Mouse (Mus musculus) forebrain, embryonic 14.5 days (tissue): ENCODE measurements at regions not wholly inside any gene's neighbourhood (a gene's known extent, or its start where the extent isn't known, plus 50 kb on each side); places are given as distances from the start of the nearest gene placed in this dataset.
A peak's percentile ranks its signal among the peaks of the same experiment; 100 is the strongest.

Experiments used
- ATAC-seq: fragments of 200-750 bp; cut with Nextera tagmentation; 2 replicates; pipeline ENCODE4 v1.8.0; 2017; ENCODE audit warnings: mild to moderate bottlenecking, moderate library complexity
- DNase-seq: peaks from one replicate; pipeline ENCODE4 v3.0.0-alpha.2; 2015; ENCODE audit warnings: low spot score
- H3K27ac ChIP-seq: fragments of 300-500 bp; sonication (generic); 2 replicates; pipeline ENCODE4 v1.5.1; 2014; ENCODE audit warnings: low read depth, mild to moderate bottlenecking, control low read depth, low read length, moderate library complexity
- H3K27me3 ChIP-seq: fragments of 300-500 bp; sonication (generic); replicated peaks from 2 replicates; pipeline ENCODE4 v1.6.1; 2014; ENCODE audit warnings: low read length, control low read depth, mixed read lengths; ENCODE audit not compliant: control insufficient read depth, insufficient read depth
- H3K36me3 ChIP-seq: fragments of 300-500 bp; sonication (generic); 2 replicates; pipeline ENCODE4 v1.6.1; 2014; ENCODE audit warnings: low read length, control low read depth; ENCODE audit not compliant: control insufficient read depth, insufficient read depth
- H3K4me1 ChIP-seq: fragments of 300-500 bp; sonication (generic); 2 replicates; pipeline ENCODE4 v1.6.1; 2014; ENCODE audit warnings: antibody characterized with exemption, low read length, control low read depth; ENCODE audit not compliant: control insufficient read depth, insufficient read depth
- H3K4me2 ChIP-seq: fragments of 300-500 bp; sonication (generic); 2 replicates; pipeline ENCODE4 v1.6.1; 2014; ENCODE audit warnings: mild to moderate bottlenecking, control low read depth, low read length
- H3K4me3 ChIP-seq: fragments of 300-500 bp; sonication (generic); 2 replicates; pipeline ENCODE4 v1.5.1; 2014; ENCODE audit warnings: low read depth, low read length, control low read depth
- H3K9ac ChIP-seq: fragments of 300-500 bp; sonication (generic); 2 replicates; pipeline ENCODE4 v1.6.1; 2014; ENCODE audit warnings: mild to moderate bottlenecking, low read length, control low read depth, moderate library complexity
- H3K9me3 ChIP-seq: fragments of 300-500 bp; sonication (generic); replicated peaks from 2 replicates; pipeline ENCODE4 v1.6.1; 2016; ENCODE audit warnings: low read length, control low read depth, mixed read lengths; ENCODE audit not compliant: control insufficient read depth
- WGBS: fragments of 180-500 bp; shearing (Covaris S2); extraction: QIAGEN DNeasy Blood & Tissue Kit; methylation state at CpG from one replicate; pipeline ENCODE4 v1.1.7; 2014; 5-methylcytosine and 5-hydroxymethylcytosine counted together

GRCm38 (mm10) chr8:103940958-103941532, 160.4 kb upstream of the Cdh5 start:
- no peak overlapping the region for H3K4me3 ChIP-seq
- WGBS, result 84% methylated on average over 6 of the region's 6 CpGs
- H3K27me3 ChIP-seq, result no peaks in the 10 kb centered on the region
- ATAC-seq (no peak), DNase-seq (no peak)
- no peak overlapping the region for H3K9ac ChIP-seq
- H3K4me2 ChIP-seq, result no peak overlapping the region
- 0 out of 2 replicates have a peak, but pooled peaks cover 3% of the 10 kb centered on the region for H3K4me1 ChIP-seq
- no peaks in the 10 kb centered on the region for H3K36me3 ChIP-seq
- H3K9me3 ChIP-seq, result no peaks in the 10 kb centered on the region
- H3K27ac ChIP-seq, result no peak overlapping the region

- no peaks in the 10 kb centered on the region for H3K9me3 ChIP-seq
- DNase-seq, result no peak
- H3K27me3 ChIP-seq, result no peaks in the 10 kb centered on the region
- no peak overlapping the region for H3K4me3 ChIP-seq
- H3K27ac ChIP-seq, result no peak overlapping the region
- H3K4me1 ChIP-seq, result no peaks in the 10 kb centered on the region
- H3K36me3 ChIP-seq, result no peaks in the 10 kb centered on the region
- H3K9ac ChIP-seq, result no peak overlapping the region
- WGBS, result 79% methylated on average over 5 of the region's 5 CpGs
- H3K4me2 ChIP-seq, result no peak overlapping the region
- ATAC-seq, result no peak
These were observed 153.0 kb upstream of the Cdh5 start for GRCm38 (mm10) chr8:103948474-103948873.

GRCm38 (mm10) chr8:103950460-103950859, 151.0 kb upstream of the Cdh5 start:
- DNase-seq (no peak), ATAC-seq (no peak)
- Histone ChIP-seq H3K27ac (no peak overlapping the region), H3K9me3 (no peaks in the 10 kb centered on the region), H3K4me3 (no peak overlapping the region), H3K4me2 (no peak overlapping the region), H3K4me1 (no peaks in the 10 kb centered on the region), H3K9ac (no peak overlapping the region), H3K36me3 (no peaks in the 10 kb centered on the region), H3K27me3 (no peaks in the 10 kb centered on the region)
- 79% methylated on average over 4 of the region's 4 CpGs for WGBS

GRCm38 (mm10) chr8:103953586-103953985, 147.8 kb upstream of the Cdh5 start:
- Histone ChIP-seq H3K36me3 (no peaks in the 10 kb centered on the region), H3K9me3 (no peaks in the 10 kb centered on the region), H3K27me3 (no peaks in the 10 kb centered on the region), H3K9ac (no peak overlapping the region), H3K4me3 (no peak overlapping the region), H3K4me1 (no peaks in the 10 kb centered on the region), H3K27ac (no peak overlapping the region), H3K4me2 (no peak overlapping the region)
- no peak for DNase-seq
- ATAC-seq, result no peak
- WGBS, result 97% methylated on average over 2 of the region's 2 CpGs

DNA sequence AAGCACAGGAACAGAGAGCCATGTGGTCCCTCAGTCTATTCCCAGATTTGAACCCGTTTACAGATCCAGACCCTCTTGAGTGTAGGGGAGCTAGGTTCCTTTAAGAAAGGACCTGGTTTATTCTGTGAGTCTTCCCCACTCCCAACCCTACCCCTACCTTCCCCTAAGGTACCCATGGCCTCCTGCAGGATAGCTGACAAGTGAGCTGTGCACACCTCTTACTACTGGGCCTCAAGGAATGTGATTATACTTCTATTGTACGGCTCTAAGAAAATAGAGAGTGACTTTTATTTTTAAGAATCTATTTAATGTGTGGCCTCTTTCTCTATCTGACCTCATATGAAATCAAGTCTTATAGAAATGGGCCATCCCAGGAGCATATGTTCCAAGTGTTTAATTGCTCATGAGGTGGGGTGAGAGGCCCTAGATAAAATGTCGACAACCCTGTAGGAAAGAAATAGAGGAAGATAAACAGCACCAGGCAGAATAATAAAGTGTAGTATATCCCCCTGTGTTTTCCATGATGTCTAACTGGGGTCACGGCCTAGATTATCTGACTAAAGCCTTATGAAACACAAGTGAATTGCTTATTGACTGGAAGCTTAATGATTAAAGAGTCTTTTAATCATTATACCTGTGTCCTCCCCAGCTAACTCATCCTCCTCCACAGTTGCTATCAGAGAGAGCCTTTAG, 145.7 kb upstream of the Cdh5 start:
- H3K9me3 ChIP-seq, result no peaks in the 10 kb centered on the region
- 89% methylated on average over 4 of the region's 4 CpGs for WGBS
- H3K27ac ChIP-seq, result no peak overlapping the region
- H3K36me3 ChIP-seq, result no peaks in the 10 kb centered on the region
- no peaks in the 10 kb centered on the region for H3K27me3 ChIP-seq
- H3K9ac ChIP-seq, result no peak overlapping the region
- ATAC-seq (no peak), DNase-seq (no peak)
- H3K4me3 ChIP-seq, result no peak overlapping the region
- no peaks in the 10 kb centered on the region for H3K4me1 ChIP-seq
- H3K4me2 ChIP-seq, result no peak overlapping the region

- Histone ChIP-seq H3K4me3 (no peak overlapping the region), H3K4me1 (peaks cover 2% of the 10 kb centered on the region; the same call in 1 of the 2 replicates), H3K27me3 (no peaks in the 10 kb centered on the region), H3K27ac (no peak overlapping the region), H3K4me2 (no peak overlapping the region), H3K9me3 (no peaks in the 10 kb centered on the region), H3K9ac (no peak overlapping the region), H3K36me3 (no peaks in the 10 kb centered on the region)
- DNase-seq (peak; percentile 75), ATAC-seq (peak; percentile 77)
- WGBS, result 19% methylated on average over 7 of the region's 7 CpGs
These were observed 137.0 kb upstream of the Cdh5 start for GRCm38 (mm10) chr8:103964293-103964918.

- WGBS, result 86% methylated on average over 5 of the region's 5 CpGs
- Histone ChIP-seq H3K4me3 (no peak overlapping the region), H3K9me3 (no peaks in the 10 kb centered on the region), H3K36me3 (no peaks in the 10 kb centered on the region), H3K4me1 (no peaks in the 10 kb centered on the region), H3K4me2 (no peak overlapping the region), H3K9ac (no peak overlapping the region), H3K27me3 (no peaks in the 10 kb centered on the region), H3K27ac (no peak overlapping the region)
- DNase-seq (no peak), ATAC-seq (no peak)
These were observed 131.5 kb upstream of the Cdh5 start for GRCm38 (mm10) chr8:103969929-103970328.

- no peak overlapping the region for H3K27ac ChIP-seq
- no peak for ATAC-seq
- no peak overlapping the region for H3K4me2 ChIP-seq
- H3K27me3 ChIP-seq, result no peaks in the 10 kb centered on the region
- H3K4me3 ChIP-seq, result no peak overlapping the region
- no peaks in the 10 kb centered on the region for H3K36me3 ChIP-seq
- no peak overlapping the region for H3K9ac ChIP-seq
- WGBS, result 90% methylated on average over 3 of the region's 3 CpGs
- no peaks in the 10 kb centered on the region for H3K9me3 ChIP-seq
- H3K4me1 ChIP-seq, result no peaks in the 10 kb centered on the region
- no peak for DNase-seq
These were observed 130.9 kb upstream of the Cdh5 start for GRCm38 (mm10) chr8:103970511-103970910.

GRCm38 (mm10) chr8:103970966-103971365, 130.5 kb upstream of the Cdh5 start:
- ATAC-seq, result no peak
- DNase-seq, result no peak
- no peak overlapping the region for H3K27ac ChIP-seq
- no peak overlapping the region for H3K4me3 ChIP-seq
- no peaks in the 10 kb centered on the region for H3K4me1 ChIP-seq
- 87% methylated on average over 4 of the region's 4 CpGs for WGBS
- no peaks in the 10 kb centered on the region for H3K9me3 ChIP-seq
- H3K27me3 ChIP-seq, result no peaks in the 10 kb centered on the region
- H3K4me2 ChIP-seq, result no peak overlapping the region
- H3K36me3 ChIP-seq, result no peaks in the 10 kb centered on the region
- no peak overlapping the region for H3K9ac ChIP-seq
